Mouse (Mus musculus): ENCODE results near the gene Cryzl1.

GRCm38 (mm10) chr16:91717399-91717798 lies 11.4 kb downstream of the Cryzl1 start:
- TF ChIP-seq CTCF (IDR thresholded peaks at IDR 0.05; ENCODE audit: borderline replicate concordance, control insufficient read depth, extremely low read depth, insufficient read depth, low read length, poor library complexity) (no peak), POLR2A (IDR thresholded peaks at IDR 0.05; ENCODE audit: control insufficient read depth, extremely low read depth, insufficient read depth, low read length, poor library complexity) (no peak)

Measured in thymus, adult 2 months (tissue).